9 mouse cellular contexts compared by ENCODE assay signal in the genomic region with DNA sequence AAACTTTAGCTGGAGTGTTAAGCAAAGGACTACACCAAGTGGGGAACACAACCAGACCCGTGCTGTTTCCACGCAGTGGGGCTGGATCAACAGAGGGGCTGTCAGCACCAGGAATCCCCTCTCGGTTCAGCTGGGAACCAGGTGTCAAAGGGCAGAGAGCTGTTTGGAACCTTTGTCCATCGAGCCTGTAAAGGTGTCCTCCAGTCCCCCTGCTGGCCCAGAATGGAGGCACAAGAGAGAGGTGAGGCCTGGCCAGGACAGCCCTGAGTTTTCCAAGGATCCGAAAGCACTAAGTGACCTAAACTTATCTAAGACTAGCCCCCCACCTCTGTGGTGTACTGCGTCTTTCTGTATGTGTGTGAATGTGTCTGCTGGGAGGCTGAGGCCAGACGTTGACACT. TPM values are rescaled to one million over a fixed set of nuclear protein-coding genes. Genes with fewer than 3 reads are reported as not detected.
DNase-seq lines count a peak whose midpoint lies in the region; ATAC-seq and TF ChIP-seq lines count a peak whose summit lies in the region.
"Had no signal": no experiment of that assay in that cellular context is flagged by ENCODE, and none has a peak within 500 bp of the region (broad histone marks: within the 10 kb centered on the region; RNA-seq: fewer than 3 reads in every experiment).

No protein-coding gene starts in this region.

- no peak overlapping the region for H3K4me3 ChIP-seq in liver, embryonic 11.5 days (ENCODE audit: low read depth, low read length)
- no peak overlapping the region for H3K4me3 ChIP-seq in liver, embryonic 14.5 days (ENCODE audit: insufficient read depth in 1 of 2, low read depth in 2 of 2, low read length in 2 of 2)
- H3K4me3 ChIP-seq: erythroblast, embryonic 14.5 days had no signal

- H3K27me3 ChIP-seq in liver, embryonic 11.5 days (replicated peaks; ENCODE audit: control insufficient read depth, insufficient read depth, low read length), result no peaks in the 10 kb centered on the region
- H3K27me3 ChIP-seq in liver, embryonic 14.5 days (ENCODE audit: control insufficient read depth, insufficient read depth, low read length), result no peaks in the 10 kb centered on the region

- TF ChIP-seq CTCF in brain, embryonic 14.5 days (IDR thresholded peaks at IDR 0.05; ENCODE audit: borderline replicate concordance, extremely low read depth, insufficient read depth, insufficient read length), result peak; percentile 54; the same call in 1 of the 2 replicates
- TF ChIP-seq CTCF in liver, embryonic 14.5 days (IDR thresholded peaks at IDR 0.05; ENCODE audit: low read depth), result peak; percentile 82

- no peak for TF ChIP-seq EP300 in liver, embryonic 14.5 days (IDR thresholded peaks at IDR 0.05; ENCODE audit: low read depth)

- 34% methylated on average over 7 of the region's 7 CpGs for WGBS in liver, embryonic 11.5 days
- WGBS in liver, embryonic 14.5 days (ENCODE audit: insufficient replicate concordance), result 34% methylated on average over 7 of the region's 7 CpGs

- no peak overlapping the region for H3K27ac ChIP-seq in liver, embryonic 11.5 days (ENCODE audit: low read depth, low read length)
- H3K27ac ChIP-seq in liver, embryonic 14.5 days, result no peak overlapping the region

- no peak overlapping the region for H3K4me2 ChIP-seq in liver, embryonic 11.5 days
- H3K4me2 ChIP-seq in liver, embryonic 14.5 days (ENCODE audit: low read depth), result no peak overlapping the region

- H3K9me3 ChIP-seq in liver, embryonic 11.5 days (ENCODE audit: control insufficient read depth, low read length), result no peaks in the 10 kb centered on the region
- no peaks in the 10 kb centered on the region for H3K9me3 ChIP-seq in liver, embryonic 14.5 days (ENCODE audit: control insufficient read depth, low read length)

- no peak for TF ChIP-seq POLR2A in brain, embryonic 14.5 days (IDR thresholded peaks at IDR 0.05; ENCODE audit: borderline replicate concordance, extremely low read depth, insufficient read depth, insufficient read length, poor library complexity, severe bottlenecking)

- no peaks in the 10 kb centered on the region for H3K36me3 ChIP-seq in liver, embryonic 11.5 days (ENCODE audit: control insufficient read depth, insufficient read depth, low read length)
- H3K36me3 ChIP-seq in liver, embryonic 14.5 days (replicated peaks; ENCODE audit: control insufficient read depth, insufficient read depth, low read depth), result no peaks in the 10 kb centered on the region

- no peak for ATAC-seq in liver, embryonic 11.5 days (replicated peaks; ENCODE audit: low FRiP score)
- ATAC-seq in liver, embryonic 14.5 days (ENCODE audit: insufficient read depth), result no peak

- H3K9ac ChIP-seq in liver, embryonic 11.5 days (ENCODE audit: low read depth, low read length), result no peak overlapping the region
- no peak overlapping the region for H3K9ac ChIP-seq in liver, embryonic 14.5 days (replicated peaks)

- peaks cover 17% of the 10 kb centered on the region for H3K4me1 ChIP-seq in liver, embryonic 11.5 days (replicated peaks; ENCODE audit: control insufficient read depth, insufficient read depth, low read length)
- peaks cover 16% of the 10 kb centered on the region in 2 experiments for H3K4me1 ChIP-seq in liver, embryonic 14.5 days (replicated peaks; ENCODE audit: control insufficient read depth in 2 of 2, insufficient read depth in 2 of 2, low read length in 1 of 2)

- DNase-seq in cerebellum, adult 11-12 months, result peak; percentile 39
- no peak for DNase-seq in cerebellum, postnatal 4 days (ENCODE audit: low spot score in 2 of 2)
- peak; percentile 60 for DNase-seq in liver
- DNase-seq in liver, embryonic 11.5 days (ENCODE audit: low spot score), result no peak
- DNase-seq in brain, embryonic 14.5 days (ENCODE audit: low read depth), result no peak
- DNase-seq in liver, embryonic 14.5 days (ENCODE audit: low read depth in 3 of 3, low spot score in 3 of 3), result no peak
- no peak for DNase-seq in natural killer cell, adult 2 months (ENCODE audit: low spot score in 2 of 2)
- DNase-seq in layer of hippocampus, postnatal 25 days (ENCODE audit: extremely low spot score in 1 of 2, low spot score in 1 of 2), result no peak

RNA-seq across cellular contexts. Expression of gene Ptma, which starts 6.2 kb away (rescaled TPM):
- polyA plus RNA-seq in liver, embryonic 11.5 days (2014; fragmentation: Nextera tagmentation; extraction: Ambion mirVana), result 2,666 and 2,805 TPM in 2 replicates
- 1,831 and 2,420 TPM in 2 replicates for polyA plus RNA-seq in brain, embryonic 14.5 days (2012; rRNA removed)
- 466 and 1,286 TPM in 2 replicates for polyA plus RNA-seq in liver, embryonic 14.5 days (2012; rRNA removed)
- 993 and 1,059 TPM in 2 replicates for polyA plus RNA-seq in liver, embryonic 14.5 days (2014; fragmentation: Nextera tagmentation; extraction: Ambion mirVana)
- 100 to 1,000 TPM; 508 to 527 TPM for total RNA-seq in layer of hippocampus, postnatal 25 days (2021)

Comparison
In these comparisons a context has a peak if more than half of its experiments do, and no peak if none do; other contexts are left out.
1. DNase-seq: peak in cerebellum, adult 11-12 months (single experiment) and liver (single experiment); none in cerebellum, postnatal 4 days (0 of 2), liver, embryonic 11.5 days (single experiment), brain, embryonic 14.5 days (single experiment), liver, embryonic 14.5 days (0 of 3), natural killer cell, adult 2 months (0 of 2) and layer of hippocampus, postnatal 25 days (0 of 2).